Mouse (Mus musculus) hematopoietic multipotent progenitor cell, adult 10-12 weeks (in vitro differentiated cells): Measurements from ENCODE around the gene Btbd6. TPM values are rescaled to one million over a fixed set of nuclear protein-coding genes. Genes with fewer than 3 reads are reported as not detected.

Experiments used
- polyA plus RNA-seq: library from polyadenylated mRNA; stranded (reverse); fragments of >175 nt; gene quantifications from 2 replicates; pipeline ENCODE4 v1.2.3, GENCODE M21; 2012; ENCODE audit warnings: low replicate concordance

The Btbd6 gene
- 52.2 and 191 TPM in 2 replicates for polyA plus RNA-seq

DNA sequence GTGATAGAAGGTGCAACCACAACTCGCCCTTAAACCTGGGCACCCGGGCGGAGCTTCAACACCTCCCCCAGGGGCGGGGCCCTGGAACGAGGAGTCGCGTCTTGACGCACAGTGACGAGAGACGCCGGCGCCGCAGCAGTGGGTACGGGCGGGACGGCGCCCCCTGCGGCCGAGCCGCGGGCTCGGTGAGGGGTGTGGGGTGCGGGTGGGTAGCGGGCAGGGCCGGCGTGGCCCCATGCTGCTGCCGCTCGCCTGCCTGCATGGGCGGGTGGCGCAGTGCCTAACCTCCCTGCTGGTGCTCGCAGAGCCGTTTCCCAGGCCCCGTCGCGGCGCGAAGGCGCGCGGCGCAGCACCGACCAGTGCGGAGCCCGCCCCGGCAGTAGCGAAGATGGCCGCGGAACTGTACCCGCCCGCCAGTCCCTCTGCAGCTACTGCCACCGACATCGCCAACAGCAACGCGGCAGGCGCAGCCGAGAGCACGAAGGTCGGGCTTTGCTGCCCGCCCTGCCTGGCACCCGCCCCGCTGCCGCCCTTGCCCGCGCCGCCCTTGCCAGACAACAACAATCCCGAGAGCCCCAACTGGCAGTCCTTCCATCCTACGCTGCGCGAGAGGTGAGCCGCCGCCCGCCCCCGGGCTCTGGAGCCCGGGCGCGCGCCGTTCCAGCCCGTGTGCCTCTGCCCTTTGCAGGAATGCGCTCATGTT, at the start of gene Btbd6:
Gene Btbd6 (plus strand): TSS at position 112 of the 703 bp plus-strand sequence.

DNA sequence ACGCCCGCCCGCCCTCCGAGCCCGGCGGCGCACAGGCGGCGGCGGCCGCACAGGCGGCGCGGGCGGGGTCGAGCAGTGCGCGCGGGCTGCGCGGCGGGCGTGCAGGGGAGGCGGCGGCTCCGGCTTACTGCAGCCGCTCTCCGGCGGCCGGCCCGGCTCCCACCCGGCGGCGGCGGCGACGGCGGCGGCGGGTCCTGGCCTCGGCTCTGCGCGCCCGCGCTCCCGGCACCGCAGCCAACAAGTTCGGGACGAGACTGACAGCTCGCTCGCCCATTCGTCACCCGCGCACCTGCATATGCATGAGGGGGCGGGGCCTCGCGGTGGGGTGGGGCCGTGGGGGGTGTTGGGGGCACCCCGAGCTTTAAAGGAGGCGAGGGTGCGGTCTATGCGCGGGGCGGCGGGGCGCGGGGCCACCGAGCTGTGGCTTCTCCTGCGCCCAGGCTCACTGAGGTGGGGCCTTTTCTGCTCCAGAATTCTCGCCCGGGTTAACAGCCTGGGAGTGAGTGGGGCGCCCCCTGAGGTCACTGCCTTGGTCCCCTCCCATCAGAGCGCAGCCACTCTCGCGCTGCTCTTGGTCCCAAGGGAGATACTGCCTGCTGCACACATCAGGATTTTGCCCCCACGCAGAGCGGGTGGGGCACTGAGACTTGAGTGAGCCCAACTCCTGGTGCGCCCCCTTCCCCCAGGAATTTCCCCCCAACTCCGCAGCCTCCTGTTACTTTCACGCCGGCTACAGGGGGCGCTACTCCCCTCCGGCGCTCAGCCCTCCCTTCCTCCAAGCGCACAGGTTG, 46.5 kb upstream of the Btbd6 start, which contains the start of gene Jag2:
Gene Jag2 (minus strand): TSS at position 215 of the 791 bp plus-strand sequence.

DNA sequence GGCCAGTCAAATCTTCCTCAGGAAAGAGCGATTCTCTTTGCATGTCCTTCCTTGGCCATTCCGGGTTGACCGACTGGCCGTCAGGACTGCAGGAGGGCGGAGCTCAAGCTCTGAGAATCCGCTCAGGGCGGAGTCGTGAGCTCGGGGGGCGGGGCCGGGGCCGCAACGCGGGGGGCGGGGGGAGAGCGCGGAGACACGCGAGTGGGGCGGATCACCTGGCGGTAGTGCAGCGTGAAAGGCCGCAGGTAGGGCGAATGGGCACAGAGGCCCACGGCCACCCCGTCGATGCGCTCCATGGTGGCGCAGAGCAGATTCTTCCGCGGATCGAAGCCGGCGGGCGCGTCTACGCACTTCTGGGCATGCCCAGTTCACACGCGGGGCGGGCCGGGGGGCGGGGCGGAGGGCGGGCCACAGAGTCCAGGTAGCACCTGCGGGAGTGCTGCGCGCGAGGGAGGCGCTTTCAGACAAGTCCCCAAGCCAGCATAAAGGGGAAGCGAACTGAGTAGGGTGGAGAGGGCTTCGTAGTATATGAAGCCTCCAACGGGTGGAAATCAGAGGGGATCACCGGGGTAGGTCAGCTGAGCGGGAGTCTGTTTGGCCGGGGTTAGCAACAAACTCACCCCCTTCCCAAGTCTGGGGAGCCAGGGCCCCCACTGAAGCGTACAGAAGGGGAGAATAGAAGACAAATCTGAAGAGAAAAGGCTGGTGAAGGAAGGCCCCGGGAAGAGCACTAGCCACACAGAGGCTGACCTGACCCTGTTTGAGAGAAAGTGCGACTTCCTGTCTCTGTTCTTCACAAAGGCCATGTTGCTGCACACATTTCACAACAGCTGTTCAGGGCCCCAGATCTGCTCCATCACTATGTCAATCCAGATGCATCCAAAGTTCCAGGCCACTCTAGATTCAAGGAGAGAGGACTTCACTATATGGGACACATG, 34.2 kb upstream of the Btbd6 start, which contains the start of gene Nudt14:
Gene Nudt14 (minus strand): TSS at position 349 of the 938 bp plus-strand sequence.

DNA sequence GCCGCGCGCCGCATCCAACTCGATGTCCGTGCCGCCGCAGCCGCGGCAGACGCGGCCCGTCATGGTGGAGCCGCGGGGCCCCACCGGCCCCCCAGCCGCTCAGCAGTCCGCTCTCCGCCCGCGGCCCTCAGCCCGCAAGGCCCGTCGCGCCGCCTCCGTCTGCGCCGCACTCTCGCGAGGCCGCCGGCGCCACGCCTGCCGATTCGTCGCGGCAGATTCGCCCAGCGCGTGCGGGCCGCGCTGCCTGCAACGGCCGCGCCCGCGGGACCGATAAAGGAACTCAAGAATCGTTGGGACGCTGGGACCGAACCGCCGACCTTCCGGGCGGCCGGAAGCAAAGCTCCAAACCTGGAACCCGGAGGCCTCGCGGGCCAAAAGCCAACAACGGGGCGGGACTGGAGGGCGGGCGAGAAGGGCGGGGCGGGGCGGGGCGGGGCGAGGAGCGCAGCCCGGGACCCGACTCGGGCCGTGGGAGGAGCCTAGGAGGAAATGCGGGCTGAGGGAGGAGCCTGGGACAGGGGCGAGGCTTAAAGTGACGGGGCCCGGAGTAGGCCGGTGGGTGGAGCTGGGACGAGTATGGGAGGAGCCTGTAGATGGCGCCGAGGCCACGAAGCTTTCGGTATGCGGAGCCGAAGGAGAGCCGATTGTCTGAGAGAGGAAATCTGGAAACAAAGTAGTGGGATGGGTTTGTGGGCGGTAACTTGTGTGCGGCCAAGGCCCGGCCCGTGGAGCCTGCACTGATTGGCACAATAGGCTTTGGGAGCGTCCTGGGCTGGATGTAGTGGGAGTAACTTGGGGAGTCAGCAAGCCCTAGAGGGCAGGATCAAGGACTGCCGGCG, 24.2 kb downstream of the Btbd6 start, which contains the start of gene Brf1:
Gene Brf1 (minus strand): TSS at position 411 of the 839 bp plus-strand sequence.

DNA sequence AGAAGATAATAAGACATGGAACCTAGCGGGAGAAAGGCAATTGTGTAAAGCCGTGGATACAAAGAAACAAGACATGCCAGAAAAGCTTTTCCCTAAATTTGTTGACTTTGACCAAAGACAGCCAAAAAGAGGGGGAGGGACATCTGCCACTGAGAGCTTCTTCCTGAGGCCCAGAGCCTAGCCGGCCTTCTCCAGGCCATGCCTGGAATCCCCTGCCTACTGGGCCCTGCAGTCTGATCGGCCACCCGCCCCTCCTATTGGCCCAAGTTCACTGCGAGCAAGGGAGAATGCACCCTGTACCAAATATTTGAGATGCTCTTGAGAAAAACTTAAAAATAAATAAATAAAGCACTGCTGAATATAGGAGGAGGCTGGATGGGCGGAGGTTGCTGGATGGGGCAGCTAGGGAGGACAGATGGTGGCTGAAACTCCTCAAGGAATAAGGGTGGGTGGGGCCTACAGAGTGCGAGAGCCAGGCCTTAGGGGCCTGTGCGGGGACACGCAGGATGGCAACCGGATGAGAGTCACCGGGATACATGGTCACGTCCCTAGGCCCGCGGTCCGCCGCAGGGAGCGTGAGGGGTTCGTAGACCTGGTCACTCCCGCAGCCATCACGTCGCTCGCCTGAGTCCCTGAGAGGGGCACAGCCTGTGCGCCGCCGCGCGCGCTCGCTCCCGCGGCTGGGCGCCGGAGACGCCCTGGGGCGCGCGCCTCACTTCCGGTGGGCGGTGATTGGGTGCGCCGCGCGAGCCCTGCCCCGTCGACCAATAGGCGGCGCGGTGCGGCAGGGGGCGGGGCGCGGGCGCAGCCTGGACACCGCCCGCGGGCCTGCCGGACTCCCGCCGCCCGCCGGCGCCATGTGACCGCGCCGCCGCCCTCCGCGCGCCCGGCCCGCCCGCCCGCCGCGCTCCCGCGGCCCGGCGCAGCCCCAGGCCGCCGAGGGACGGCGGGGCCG, 37.6 kb downstream of the Btbd6 start, which contains the start of gene Pacs2:
Gene Pacs2 (plus strand): TSS at position 905 of the 955 bp plus-strand sequence.

Other genes with a start within 250 kb of the Btbd6 start
- 197 and 291 TPM in 2 replicates for gene Pld4, start 215.8 kb upstream of the Btbd6 start, polyA plus RNA-seq
- gene Ahnak2, start 173.8 kb upstream of the Btbd6 start, polyA plus RNA-seq: 0.31 and 3.6 TPM in 2 replicates
- gene Clba1, start 167.5 kb upstream of the Btbd6 start, polyA plus RNA-seq: 0.73 and 1.4 TPM in 2 replicates
- 13.8 and 23.1 TPM in 2 replicates for gene Cdca4, start 147.1 kb upstream of the Btbd6 start, polyA plus RNA-seq
- 16.5 and 17.0 TPM in 2 replicates for gene Gpr132, start 108.3 kb upstream of the Btbd6 start, polyA plus RNA-seq
- 2.4 and 3.7 TPM in 2 replicates for gene Jag2, start 46.7 kb upstream of the Btbd6 start, polyA plus RNA-seq
- 21.4 and 24.4 TPM in 2 replicates for gene Nudt14, start 34.4 kb upstream of the Btbd6 start, polyA plus RNA-seq
- gene Brf1, start 24.2 kb downstream of the Btbd6 start, polyA plus RNA-seq: 41.4 and 66.3 TPM in 2 replicates
- gene Pacs2, start 38.0 kb downstream of the Btbd6 start, polyA plus RNA-seq: 25.9 and 44.3 TPM in 2 replicates
- gene Tex22, start 98.0 kb downstream of the Btbd6 start, polyA plus RNA-seq: 0.31 and 0.79 TPM in 2 replicates
- gene Mta1, start 121.8 kb downstream of the Btbd6 start, polyA plus RNA-seq: 115 and 142 TPM in 2 replicates
- 73.7 and 109 TPM in 2 replicates for gene Crip2, start 163.8 kb downstream of the Btbd6 start, polyA plus RNA-seq
- gene Crip1, start 169.8 kb downstream of the Btbd6 start, polyA plus RNA-seq: 153 and 469 TPM in 2 replicates
- gene Tedc1, start 179.9 kb downstream of the Btbd6 start, polyA plus RNA-seq: 23.4 and 24.2 TPM in 2 replicates
- gene Tmem121, start 209.4 kb downstream of the Btbd6 start, polyA plus RNA-seq: 6.2 and 7.7 TPM in 2 replicates